Mouse (Mus musculus) cerebellum, postnatal 4 days (tissue): ENCODE data around the gene Hhip.
"Not testable (repeated sequence)": the region's sequence is repeated elsewhere in the genome, so short reads cannot be mapped to it uniquely, and the experiment has no call there.

Experiments
- DNase-seq, 2 experiments: peaks; one replicate each; pipeline ENCODE4 v3.0.0; 2022; ENCODE audit warnings: low spot score in 2 of 2, mixed read lengths in 1 of 2

Hhip gene

GRCm38 (mm10) chr8:79992121-79992848 lies 65.5 kb downstream of the Hhip start:
- DNase-seq, result no peak

- not testable (repeated sequence) for DNase-seq
Observed at GRCm38 (mm10) chr8:79991420-79991819, 66.4 kb downstream of the Hhip start.

GRCm38 (mm10) chr8:79984946-79985345 lies 72.9 kb downstream of the Hhip start:
- DNase-seq, result no peak

- no peak for DNase-seq
Observed at GRCm38 (mm10) chr8:79982144-79982543, 75.7 kb downstream of the Hhip start.

- no peak for DNase-seq
Observed at GRCm38 (mm10) chr8:79966159-79966558, 91.6 kb downstream of the Hhip start.

- no peak for DNase-seq
Observed at GRCm38 (mm10) chr8:79952857-79953256, 104.9 kb downstream of the Hhip start.

GRCm38 (mm10) chr8:79950376-79950775 lies 107.4 kb downstream of the Hhip start:
- no peak for DNase-seq

- DNase-seq, result no peak
Observed at GRCm38 (mm10) chr8:79945501-79946076, 112.2 kb downstream of the Hhip start.

- no peak for DNase-seq
Observed at GRCm38 (mm10) chr8:79941070-79941469, 116.7 kb downstream of the Hhip start.

- no peak for DNase-seq
Observed at GRCm38 (mm10) chr8:79936856-79937445, 120.9 kb downstream of the Hhip start.

GRCm38 (mm10) chr8:79935793-79936192 lies 122.0 kb downstream of the Hhip start:
- DNase-seq, result no peak

GRCm38 (mm10) chr8:79929202-79929601 lies 128.6 kb downstream of the Hhip start:
- DNase-seq, result no peak

GRCm38 (mm10) chr8:79917211-79917610 lies 140.6 kb downstream of the Hhip start:
- DNase-seq, result no peak
